Mouse (Mus musculus): ENCODE results near the gene Mettl1. TPM values are rescaled to one million over a fixed set of nuclear protein-coding genes. Genes with fewer than 3 reads are reported as not detected.

Gene Mettl1
- total and polyA plus RNA-seq, 3 experiments = 11.3 to 36.0 (median 33.4) TPM

- peak; percentile 89 for DNase-seq (ENCODE audit: low spot score)
- Histone ChIP-seq H3K4me1 (ENCODE audit: insufficient read depth, low read depth, low read length) (peaks cover 15% of the 10 kb centered on the region), H3K4me3 (ENCODE audit: low read depth, low read length) (peak within 1 kb of the TSS; percentile 95), H3K36me3 (replicated peaks) (peaks cover 37% of the 10 kb centered on the region), H3K9me3 (replicated peaks) (no peaks in the 10 kb centered on the region), H3K27me3 (ENCODE audit: insufficient read depth, low read length) (peaks cover 4% of the 10 kb centered on the region; the same call in 1 of the 2 replicates)
- ATAC-seq (ENCODE audit: extremely low read depth, insufficient number of reproducible peaks, low FRiP score, poor library complexity, severe bottlenecking) = peak; percentile 74
- no peak for TF ChIP-seq TAL1 (conservative IDR thresholded peaks at IDR 0.05; ENCODE audit: low read depth, low read length)
- TF ChIP-seq CTCF (IDR thresholded peaks at IDR 0.05; ENCODE audit: low read depth, low read length) = peak; percentile 87
These were observed 10.6 kb upstream of the Mettl1 start, which contains the start of gene Tsfm for GRCm38 (mm10) chr10:127030336-127031296. Tsfm (minus strand) TSS chr10:127030840.

GRCm38 (mm10) chr10:127033301-127033741 is 7.9 kb upstream of the Mettl1 start:
- H3K4me3 ChIP-seq (ENCODE audit: low read depth, low read length) = no peak overlapping the region
- ATAC-seq (ENCODE audit: extremely low read depth, insufficient number of reproducible peaks, low FRiP score, poor library complexity, severe bottlenecking) (no peak), DNase-seq (ENCODE audit: low spot score) (no peak)
- TF ChIP-seq CTCF (IDR thresholded peaks at IDR 0.05; ENCODE audit: low read depth, low read length) = no peak
- no peak for TF ChIP-seq GATA1 (IDR thresholded peaks at IDR 0.05; ENCODE audit: borderline replicate concordance, low read length)
- no peak for TF ChIP-seq POLR2AphosphoS5 (IDR thresholded peaks at IDR 0.05; ENCODE audit: insufficient replicate concordance, low read depth, low read length)
- TF ChIP-seq TAL1 (conservative IDR thresholded peaks at IDR 0.05; ENCODE audit: low read depth, low read length) = no peak
- TF ChIP-seq GATA2 (IDR thresholded peaks at IDR 0.05; ENCODE audit: borderline replicate concordance, low read depth, low read length) = no peak
- no peaks in the 10 kb centered on the region for H3K9me3 ChIP-seq (replicated peaks)
- H3K36me3 ChIP-seq (replicated peaks) = peaks cover 11% of the 10 kb centered on the region
- peaks cover 17% of the 10 kb centered on the region; the same call in 1 of the 2 replicates for H3K27me3 ChIP-seq (ENCODE audit: insufficient read depth, low read length)
- H3K4me1 ChIP-seq (ENCODE audit: insufficient read depth, low read depth, low read length) = peaks cover 15% of the 10 kb centered on the region

- ATAC-seq (ENCODE audit: extremely low read depth, insufficient number of reproducible peaks, low FRiP score, poor library complexity, severe bottlenecking) (no peak), DNase-seq (ENCODE audit: low spot score) (no peak)
- H3K4me1 ChIP-seq (ENCODE audit: insufficient read depth, low read depth, low read length) = peaks cover 15% of the 10 kb centered on the region
- H3K27me3 ChIP-seq (ENCODE audit: insufficient read depth, low read length) = peaks cover 31% of the 10 kb centered on the region
- H3K36me3 ChIP-seq (replicated peaks) = no peaks in the 10 kb centered on the region
- TF ChIP-seq POLR2AphosphoS5 (IDR thresholded peaks at IDR 0.05; ENCODE audit: insufficient replicate concordance, low read depth, low read length) = no peak
- TF ChIP-seq CTCF (IDR thresholded peaks at IDR 0.05; ENCODE audit: low read depth, low read length) = no peak
- no peak for TF ChIP-seq GATA2 (IDR thresholded peaks at IDR 0.05; ENCODE audit: borderline replicate concordance, low read depth, low read length)
- TF ChIP-seq GATA1 (IDR thresholded peaks at IDR 0.05; ENCODE audit: borderline replicate concordance, low read length) = no peak
- H3K9me3 ChIP-seq (replicated peaks) = no peaks in the 10 kb centered on the region
- H3K4me3 ChIP-seq (ENCODE audit: low read depth, low read length) = no peak overlapping the region
These were observed 4.9 kb upstream of the Mettl1 start for GRCm38 (mm10) chr10:127036273-127036672.

GRCm38 (mm10) chr10:127037641-127038040 is 3.6 kb upstream of the Mettl1 start:
- H3K36me3 ChIP-seq (replicated peaks) = no peaks in the 10 kb centered on the region
- peaks cover 34% of the 10 kb centered on the region for H3K27me3 ChIP-seq (ENCODE audit: insufficient read depth, low read length)
- H3K4me3 ChIP-seq (ENCODE audit: low read depth, low read length) = no peak overlapping the region
- H3K4me1 ChIP-seq (ENCODE audit: insufficient read depth, low read depth, low read length) = peaks cover 22% of the 10 kb centered on the region
- H3K9me3 ChIP-seq (replicated peaks) = no peaks in the 10 kb centered on the region
- DNase-seq (ENCODE audit: low spot score) (no peak), ATAC-seq (ENCODE audit: extremely low read depth, insufficient number of reproducible peaks, low FRiP score, poor library complexity, severe bottlenecking) (no peak)
- TF ChIP-seq TAL1 (conservative IDR thresholded peaks at IDR 0.05; ENCODE audit: low read depth, low read length) (no peak), GATA1 (IDR thresholded peaks at IDR 0.05; ENCODE audit: borderline replicate concordance, low read length) (no peak), POLR2AphosphoS5 (IDR thresholded peaks at IDR 0.05; ENCODE audit: insufficient replicate concordance, low read depth, low read length) (no peak), GATA2 (IDR thresholded peaks at IDR 0.05; ENCODE audit: borderline replicate concordance, low read depth, low read length) (no peak), CTCF (IDR thresholded peaks at IDR 0.05; ENCODE audit: low read depth, low read length) (no peak)

- peak overlapping the region; percentile 94 for H3K4me3 ChIP-seq (ENCODE audit: low read depth, low read length)
- no peaks in the 10 kb centered on the region for H3K9me3 ChIP-seq (replicated peaks)
- H3K27me3 ChIP-seq (ENCODE audit: insufficient read depth, low read length) = peaks cover 32% of the 10 kb centered on the region
- DNase-seq (ENCODE audit: low spot score) (no peak), ATAC-seq (ENCODE audit: extremely low read depth, insufficient number of reproducible peaks, low FRiP score, poor library complexity, severe bottlenecking) (no peak)
- TF ChIP-seq GATA1 (IDR thresholded peaks at IDR 0.05; ENCODE audit: borderline replicate concordance, low read length) (no peak), TAL1 (conservative IDR thresholded peaks at IDR 0.05; ENCODE audit: low read depth, low read length) (no peak), POLR2AphosphoS5 (IDR thresholded peaks at IDR 0.05; ENCODE audit: insufficient replicate concordance, low read depth, low read length) (no peak), CTCF (IDR thresholded peaks at IDR 0.05; ENCODE audit: low read depth, low read length) (no peak), GATA2 (IDR thresholded peaks at IDR 0.05; ENCODE audit: borderline replicate concordance, low read depth, low read length) (no peak)
- H3K36me3 ChIP-seq (replicated peaks) = peaks cover 27% of the 10 kb centered on the region
- peaks cover 33% of the 10 kb centered on the region for H3K4me1 ChIP-seq (ENCODE audit: insufficient read depth, low read depth, low read length)
These were observed 522 bp upstream of the Mettl1 start for GRCm38 (mm10) chr10:127040569-127041214.

GRCm38 (mm10) chr10:127041774-127042338 is 642 bp downstream of the Mettl1 start:
- H3K4me3 ChIP-seq (ENCODE audit: low read depth, low read length) = peak overlapping the region; percentile 94
- no peaks in the 10 kb centered on the region for H3K9me3 ChIP-seq (replicated peaks)
- DNase-seq (ENCODE audit: low spot score) (peak; percentile 79), ATAC-seq (ENCODE audit: extremely low read depth, insufficient number of reproducible peaks, low FRiP score, poor library complexity, severe bottlenecking) (peak; percentile 64)
- peaks cover 25% of the 10 kb centered on the region for H3K27me3 ChIP-seq (ENCODE audit: insufficient read depth, low read length)
- H3K36me3 ChIP-seq (replicated peaks) = peaks cover 39% of the 10 kb centered on the region
- H3K4me1 ChIP-seq (ENCODE audit: insufficient read depth, low read depth, low read length) = peaks cover 33% of the 10 kb centered on the region
- TF ChIP-seq POLR2AphosphoS5 (IDR thresholded peaks at IDR 0.05; ENCODE audit: insufficient replicate concordance, low read depth, low read length) = no peak
- TF ChIP-seq GATA1 (IDR thresholded peaks at IDR 0.05; ENCODE audit: borderline replicate concordance, low read length) = no peak
- TF ChIP-seq CTCF (IDR thresholded peaks at IDR 0.05; ENCODE audit: low read depth, low read length) = no peak
- TF ChIP-seq GATA2 (IDR thresholded peaks at IDR 0.05; ENCODE audit: borderline replicate concordance, low read depth, low read length) = no peak
- TF ChIP-seq TAL1 (conservative IDR thresholded peaks at IDR 0.05; ENCODE audit: low read depth, low read length) = no peak

All from G1E (cell line).